Mouse (Mus musculus): ENCODE data around the gene Xxylt1.

DNA sequence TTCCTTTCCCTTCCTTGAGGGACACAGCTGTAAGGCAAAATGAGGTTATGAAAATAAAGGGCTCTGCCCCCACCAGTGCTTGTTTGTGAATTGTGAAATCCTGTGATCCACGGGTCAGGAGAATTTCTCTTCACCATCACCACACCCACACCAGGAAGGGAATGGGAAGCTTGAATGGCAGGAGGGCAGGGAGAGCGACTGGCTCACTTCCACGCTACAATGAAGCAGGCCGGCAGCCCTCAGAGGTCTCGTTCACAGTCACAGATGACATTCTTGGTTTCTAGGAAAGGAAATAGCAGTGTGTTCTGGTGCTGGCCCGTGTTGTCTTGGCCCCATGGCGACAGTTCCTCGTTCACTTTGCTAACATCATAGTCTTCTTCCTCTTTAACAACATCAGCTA, 136.3 kb downstream of the Xxylt1 start:
- no peak for TF ChIP-seq CTCF (IDR thresholded peaks at IDR 0.05; ENCODE audit: extremely low read depth, insufficient read depth, low read length)
- TF ChIP-seq POLR2A (IDR thresholded peaks at IDR 0.05; ENCODE audit: extremely low read depth, insufficient read depth, low read length) = no peak
